Mouse (Mus musculus) embryo, embryonic 11.5 days (tissue): Measurements from ENCODE around the gene 1700001P01Rik.

Source experiments
- DNase-seq: peaks from one replicate; pipeline ENCODE4 v3.0.0-alpha.2; 2012; ENCODE audit warnings: low read depth, low spot score

Gene 1700001P01Rik

GRCm38 (mm10) chr11:97775808-97776496 lies at the start of gene 1700001P01Rik:
Gene 1700001P01Rik, minus strand, starts transcription at chr11:97775918.
- DNase-seq = no peak

GRCm38 (mm10) chr11:97825295-97825694 lies 49.6 kb upstream of the 1700001P01Rik start:
- DNase-seq = no peak

GRCm38 (mm10) chr11:97824895-97825294 lies 49.2 kb upstream of the 1700001P01Rik start:
- DNase-seq = no peak

GRCm38 (mm10) chr11:97824168-97824567 lies 48.5 kb upstream of the 1700001P01Rik start:
- DNase-seq = no peak

- no peak for DNase-seq
Measured at GRCm38 (mm10) chr11:97822840-97823603, 47.3 kb upstream of the 1700001P01Rik start.

GRCm38 (mm10) chr11:97821401-97822064 lies 45.8 kb upstream of the 1700001P01Rik start:
- no peak for DNase-seq

- no peak for DNase-seq
Measured at GRCm38 (mm10) chr11:97820840-97821239, 45.1 kb upstream of the 1700001P01Rik start.

- no peak for DNase-seq
Measured at GRCm38 (mm10) chr11:97819923-97820322, 44.2 kb upstream of the 1700001P01Rik start.

GRCm38 (mm10) chr11:97819102-97819501 lies 43.4 kb upstream of the 1700001P01Rik start:
- DNase-seq = no peak

GRCm38 (mm10) chr11:97818571-97818970 lies 42.9 kb upstream of the 1700001P01Rik start:
- no peak for DNase-seq

- DNase-seq = no peak
Measured at GRCm38 (mm10) chr11:97818003-97818402, 42.3 kb upstream of the 1700001P01Rik start.

- no peak for DNase-seq
Measured at GRCm38 (mm10) chr11:97817379-97817778, 41.7 kb upstream of the 1700001P01Rik start.

GRCm38 (mm10) chr11:97816916-97817315 lies 41.2 kb upstream of the 1700001P01Rik start:
- DNase-seq = no peak

GRCm38 (mm10) chr11:97816176-97816575 lies 40.5 kb upstream of the 1700001P01Rik start:
- no peak for DNase-seq

- no peak for DNase-seq
Measured at GRCm38 (mm10) chr11:97815736-97816135, 40.0 kb upstream of the 1700001P01Rik start.

GRCm38 (mm10) chr11:97813746-97814515 lies 38.2 kb upstream of the 1700001P01Rik start:
- DNase-seq = no peak

GRCm38 (mm10) chr11:97813085-97813484 lies 37.4 kb upstream of the 1700001P01Rik start:
- DNase-seq = no peak

- no peak for DNase-seq
Measured at GRCm38 (mm10) chr11:97812491-97812921, 36.8 kb upstream of the 1700001P01Rik start.

GRCm38 (mm10) chr11:97811569-97812362 lies 36.0 kb upstream of the 1700001P01Rik start:
- no peak for DNase-seq

GRCm38 (mm10) chr11:97810970-97811369 lies 35.3 kb upstream of the 1700001P01Rik start:
- no peak for DNase-seq

GRCm38 (mm10) chr11:97810356-97810755 lies 34.6 kb upstream of the 1700001P01Rik start:
- no peak for DNase-seq
